Mouse (Mus musculus) CH12.LX (cell line): ENCODE results near the gene Trio. TPM values are rescaled to one million over a fixed set of nuclear protein-coding genes. Genes with fewer than 3 reads are reported as not detected.

Experiments used
- DNase-seq: peaks from one replicate; pipeline ENCODE4 v3.0.0-alpha.2; 2013; ENCODE audit errors: extremely low read depth
- H3K27ac ChIP-seq: 2 replicates; pipeline ENCODE4 v1.5.1; 2012; ENCODE audit warnings: low read depth, mild to moderate bottlenecking, control low read depth, moderate library complexity; ENCODE audit not compliant: insufficient read depth
- H3K27me3 ChIP-seq: replicated peaks from 2 replicates; pipeline ENCODE3; 2012; ENCODE audit warnings: inconsistent platforms
- H3K36me3 ChIP-seq, 2 experiments: replicated peaks in 1 of 2; 2 replicates each; pipeline versions ENCODE3 to v1.6.1; 2012; ENCODE audit warnings: inconsistent platforms in 1 of 2, low read length in 1 of 2, mild to moderate bottlenecking in 1 of 2, mixed read lengths in 1 of 2, moderate library complexity in 1 of 2; ENCODE audit not compliant: control insufficient read depth in 1 of 2, insufficient read depth in 1 of 2
- H3K4me1 ChIP-seq, 2 experiments: 2 replicates each; pipeline ENCODE4 v1.6.1; 2012; ENCODE audit warnings: inconsistent platforms in 1 of 2, moderate library complexity in 1 of 2; ENCODE audit not compliant: insufficient read depth in 2 of 2, control insufficient read depth in 1 of 2
- H3K4me2 ChIP-seq: 2 replicates; pipeline ENCODE4 v1.6.1; 2012; ENCODE audit warnings: low read depth, mild to moderate bottlenecking, control low read depth; ENCODE audit not compliant: poor library complexity, insufficient read depth, severe bottlenecking
- H3K4me3 ChIP-seq, 3 experiments: fragments of 150-350 bp in 1 of 3; sonication (generic) in 1 of 3; replicated peaks in 1 of 3; 2 replicates each; pipeline versions ENCODE3 to v1.5.1; 2011 to 2012; ENCODE audit warnings: low read depth in 2 of 3, low read length in 2 of 3, mild to moderate bottlenecking in 2 of 3, moderate library complexity in 2 of 3, control low read depth in 1 of 3, improper control_type of control experiment in 1 of 3, inconsistent platforms in 1 of 3, mixed read lengths in 1 of 3; ENCODE audit not compliant: poor library complexity in 1 of 3
- H3K79me2 ChIP-seq: replicated peaks from 2 replicates; pipeline ENCODE4 v1.6.1; 2012; ENCODE audit warnings: mild to moderate bottlenecking, moderate library complexity; ENCODE audit not compliant: control insufficient read depth, poor library complexity, insufficient read depth, severe bottlenecking; ENCODE audit errors: extremely low read depth
- H3K9ac ChIP-seq: 2 replicates; pipeline ENCODE4 v1.6.1; 2012; ENCODE audit warnings: low read depth, mild to moderate bottlenecking, control low read depth, moderate library complexity; ENCODE audit not compliant: insufficient read depth
- H3K9me3 ChIP-seq: replicated peaks from 2 replicates; pipeline ENCODE3; 2012; ENCODE audit warnings: low read length, inconsistent platforms, mixed read lengths
- BHLHE40 ChIP-seq: IDR thresholded peaks from 2 replicates; pipeline ENCODE4 v1.6.1; 2011; ENCODE audit warnings: mild to moderate bottlenecking, low read depth, low read length, improper control_type of control experiment
- CHD1 ChIP-seq: IDR thresholded peaks from 2 replicates; pipeline ENCODE4 v1.6.1; 2012; ENCODE audit warnings: low read depth, low read length, improper control_type of control experiment, inconsistent platforms
- CHD2 ChIP-seq: IDR thresholded peaks from 2 replicates; pipeline ENCODE4 v1.6.1; 2011; ENCODE audit warnings: low read length, improper control_type of control experiment
- CTCF ChIP-seq, 2 experiments: IDR thresholded peaks in 1 of 2; conservative IDR thresholded peaks in 1 of 2; 2 replicates each; pipeline ENCODE4 v1.5.1; 2011 to 2012; ENCODE audit warnings: low read depth in 2 of 2, low read length in 2 of 2, improper control_type of control experiment in 1 of 2, inconsistent platforms in 1 of 2, mild to moderate bottlenecking in 1 of 2, moderate library complexity in 1 of 2
- E2F4 ChIP-seq: IDR thresholded peaks from 2 replicates; pipeline ENCODE4 v1.6.1; 2011; ENCODE audit warnings: low read depth, low read length, improper control_type of control experiment; ENCODE audit not compliant: insufficient replicate concordance
- EP300 ChIP-seq: IDR thresholded peaks from 2 replicates; pipeline ENCODE4 v1.6.1; 2011; ENCODE audit warnings: low read length, improper control_type of control experiment
- GABPA ChIP-seq: IDR thresholded peaks from 2 replicates; pipeline ENCODE4 v1.6.1; 2012; ENCODE audit warnings: low read depth, low read length, improper control_type of control experiment, inconsistent platforms; ENCODE audit not compliant: insufficient replicate concordance
- MXI1 ChIP-seq: IDR thresholded peaks from 2 replicates; pipeline ENCODE4 v1.6.1; 2011; ENCODE audit warnings: mild to moderate bottlenecking, low read depth, low read length, improper control_type of control experiment
- MYC ChIP-seq: IDR thresholded peaks from 2 replicates; pipeline ENCODE4 v1.6.1; 2011; ENCODE audit warnings: low read depth, mild to moderate bottlenecking, improper control_type of control experiment, low read length
- NRF1 ChIP-seq: IDR thresholded peaks from 2 replicates; pipeline ENCODE4 v1.6.1; 2014; ENCODE audit warnings: low read depth, mild to moderate bottlenecking, inconsistent platforms, low read length, improper control_type of control experiment, moderate library complexity
- PAX5 ChIP-seq: IDR thresholded peaks from 2 replicates; pipeline ENCODE4 v1.6.1; 2012; ENCODE audit warnings: low read length, inconsistent platforms, mixed read lengths
- RAD21 ChIP-seq: IDR thresholded peaks from 2 replicates; pipeline ENCODE4 v1.6.1; 2011; ENCODE audit warnings: low read depth, mild to moderate bottlenecking, low read length, improper control_type of control experiment, moderate library complexity
- SMC3 ChIP-seq: IDR thresholded peaks from 2 replicates; pipeline ENCODE4 v1.6.1; 2011; ENCODE audit warnings: low read depth, low read length, improper control_type of control experiment
- USF1 ChIP-seq: IDR thresholded peaks from 2 replicates; pipeline ENCODE4 v1.6.1; 2014; ENCODE audit warnings: low read depth, mild to moderate bottlenecking, inconsistent platforms, low read length, improper control_type of control experiment
- USF2 ChIP-seq: conservative IDR thresholded peaks from 2 replicates; pipeline ENCODE4 v1.6.1; 2011; ENCODE audit warnings: low read depth, low read length, improper control_type of control experiment
- ZNF384 ChIP-seq: IDR thresholded peaks from 2 replicates; pipeline ENCODE4 v1.6.1; 2012; ENCODE audit warnings: low read depth, low read length, improper control_type of control experiment, inconsistent platforms
- dilution Hi-C: fragments of 300-500 bp; cut with MboI; formaldehyde crosslinking; loops from 2 replicates; pipeline ENCODE4 v1.14.3; 2020; ENCODE audit warnings: low sequenced_read_pairs; ENCODE audit not compliant: extremely low pct_unique_long_range_greater_than_20kb, extremely low pct_ligation_motif_present
- in situ Hi-C: fragments of 300-500 bp; cut with MboI; formaldehyde crosslinking; loops from 3 replicates; pipeline ENCODE4 v1.14.3; 2019; ENCODE audit warnings: low sequenced_read_pairs, low pct_ligation_motif_present, low pct_unique_long_range_greater_than_20kb, mixed read lengths
- polyA plus RNA-seq: library from polyadenylated mRNA; unstranded; fragments of >175 nt; gene quantifications from 2 replicates; pipeline ENCODE4 v1.2.1, GENCODE M21; 2012; ENCODE audit warnings: low read depth; ENCODE audit not compliant: insufficient read length
- total RNA-seq, 2 experiments: library from RNA; depleted of rRNA; stranded (reverse); fragments of 300-350 nt in 1 of 2; fragments of >200 nt in 1 of 2; gene quantifications; 2 replicates each; pipeline ENCODE4 v1.2.3; 2012 to 2014

Trio gene
- total and polyA plus RNA-seq, 3 experiments = 3.9 to 17.5 (median 4.3) TPM

DNA sequence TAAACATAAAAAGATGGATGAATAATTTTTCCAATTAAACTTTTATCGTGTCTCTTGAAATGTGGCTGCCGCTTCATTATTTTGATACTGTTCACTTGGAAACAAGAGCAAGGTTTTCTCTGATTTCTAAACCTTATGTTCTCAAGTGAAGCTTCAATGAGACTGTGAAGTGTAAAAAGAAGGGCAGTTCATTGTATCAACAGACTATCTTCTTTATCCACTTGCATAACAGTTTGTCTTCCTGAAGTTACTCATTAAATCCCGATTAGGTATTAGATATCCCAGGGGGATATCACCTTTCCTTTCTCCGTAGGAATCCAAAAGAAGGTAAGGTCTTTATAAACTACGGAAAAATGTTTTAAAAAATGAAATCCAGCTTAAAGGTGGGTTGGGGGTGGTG is 44.6 kb upstream of the Trio start:
- no peak for TF ChIP-seq BHLHE40
- no peak for TF ChIP-seq MYC
- no peak for TF ChIP-seq EP300
- TF ChIP-seq GABPA = no peak
- TF ChIP-seq PAX5 = no peak
- no peak for TF ChIP-seq E2F4
- no peak for TF ChIP-seq NRF1
- TF ChIP-seq RAD21 = no peak
- no peak for TF ChIP-seq CHD1
- no peak for TF ChIP-seq MXI1
- no peak for TF ChIP-seq USF2
- Histone ChIP-seq H3K9me3 (no peaks in the 10 kb centered on the region), H3K27me3 (no peaks in the 10 kb centered on the region), H3K4me3 (no peak overlapping the region), H3K9ac (no peak overlapping the region), H3K79me2 (no peaks in the 10 kb centered on the region), H3K27ac (no peak overlapping the region), H3K4me1 (peaks cover 0 to 21% of the 10 kb centered on the region in 2 experiments; a peak in 2 of 4 replicates), H3K36me3 (no peaks in the 10 kb centered on the region), H3K4me2 (no peak overlapping the region)
- in situ Hi-C loops = no loop called here
- dilution Hi-C loops = no loop called here
- no peak for DNase-seq

GRCm38 (mm10) chr15:28067373-28067772 is 41.7 kb upstream of the Trio start:
- H3K27ac ChIP-seq = no peak overlapping the region
- H3K4me1 ChIP-seq = peaks cover 0 to 21% of the 10 kb centered on the region in 2 experiments; a peak in 2 of 4 replicates
- DNase-seq = peak; percentile 39
- H3K79me2 ChIP-seq = no peaks in the 10 kb centered on the region
- no peak overlapping the region for H3K4me2 ChIP-seq
- H3K4me3 ChIP-seq = no peak overlapping the region
- H3K36me3 ChIP-seq = no peaks in the 10 kb centered on the region
- in situ Hi-C loops (no loop called here), dilution Hi-C loops (no loop called here)
- H3K9me3 ChIP-seq = peaks cover 3% of the 10 kb centered on the region
- no peak overlapping the region for H3K9ac ChIP-seq
- TF ChIP-seq USF2 = no peak
- TF ChIP-seq SMC3 = peak; percentile 20
- peak; percentile 31 for TF ChIP-seq RAD21
- no peak for TF ChIP-seq MYC
- no peak for TF ChIP-seq NRF1
- TF ChIP-seq CHD2 = no peak
- no peak for TF ChIP-seq E2F4
- TF ChIP-seq CTCF (conservative IDR thresholded peaks at IDR 0.05 in 1 of 2, IDR thresholded peaks at IDR 0.05 in 1 of 2; ENCODE audit: low read depth in 2 of 2, low read length in 2 of 2) = peak in 1 of 2 experiments; percentile 51; a peak in 2 of 4 replicates
- no peak for TF ChIP-seq USF1
- TF ChIP-seq ZNF384 = no peak
- H3K27me3 ChIP-seq = no peaks in the 10 kb centered on the region
